Mouse (Mus musculus): ENCODE data around the gene 1700069L16Rik. TPM values are rescaled to one million over a fixed set of nuclear protein-coding genes. Genes with fewer than 3 reads are reported as not detected.

1700069L16Rik gene
- polyA plus RNA-seq, 1 experiment from 2014 or later: not detected

- 63% methylated on average over 7 of the region's 7 CpGs for WGBS
- H3K27ac ChIP-seq: no peak overlapping the region
Observed at GRCm38 (mm10) chr5:113730641-113731121, 6.1 kb upstream of the 1700069L16Rik start.

GRCm38 (mm10) chr5:113728691-113729090 is 4.1 kb upstream of the 1700069L16Rik start:
- Histone ChIP-seq H3K9ac (no peak overlapping the region), H3K27me3 (no peaks in the 10 kb centered on the region), H3K36me3 (ENCODE audit: poor library complexity, severe bottlenecking) (no peaks in the 10 kb centered on the region), H3K4me3 (no peak overlapping the region), H3K27ac (no peak overlapping the region), H3K9me3 (replicated peaks) (no peaks in the 10 kb centered on the region), H3K4me2 (no peak overlapping the region), H3K4me1 (peaks cover 9% of the 10 kb centered on the region)
- 87% methylated on average over 7 of the region's 7 CpGs for WGBS
- ATAC-seq: no peak

More at GRCm38 (mm10) chr5:113730641-113731121, 6.1 kb upstream of the 1700069L16Rik start:
- no peak for ATAC-seq
- Histone ChIP-seq H3K4me2 (no peak overlapping the region), H3K4me3 (no peak overlapping the region), H3K9ac (no peak overlapping the region), H3K4me1 (peaks cover 14% of the 10 kb centered on the region), H3K36me3 (ENCODE audit: poor library complexity, severe bottlenecking) (no peaks in the 10 kb centered on the region), H3K27me3 (no peaks in the 10 kb centered on the region), H3K9me3 (replicated peaks) (no peaks in the 10 kb centered on the region)

GRCm38 (mm10) chr5:113728011-113728410 is 3.4 kb upstream of the 1700069L16Rik start:
- 84% methylated on average over 7 of the region's 7 CpGs for WGBS
- H3K36me3 ChIP-seq (ENCODE audit: poor library complexity, severe bottlenecking): no peaks in the 10 kb centered on the region
- H3K27ac ChIP-seq: no peak overlapping the region
- no peaks in the 10 kb centered on the region for H3K27me3 ChIP-seq
- peaks cover 9% of the 10 kb centered on the region for H3K4me1 ChIP-seq
- no peak overlapping the region for H3K4me3 ChIP-seq
- no peak for ATAC-seq
- no peak overlapping the region for H3K9ac ChIP-seq
- H3K4me2 ChIP-seq: no peak overlapping the region
- no peaks in the 10 kb centered on the region for H3K9me3 ChIP-seq (replicated peaks)

- WGBS: 65% methylated on average over 12 of the region's 12 CpGs
Observed at GRCm38 (mm10) chr5:113727238-113727637, 2.7 kb upstream of the 1700069L16Rik start.

GRCm38 (mm10) chr5:113726618-113727017 is 2.0 kb upstream of the 1700069L16Rik start:
- Histone ChIP-seq H3K36me3 (ENCODE audit: poor library complexity, severe bottlenecking) (no peaks in the 10 kb centered on the region), H3K9me3 (replicated peaks) (no peaks in the 10 kb centered on the region), H3K9ac (no peak overlapping the region), H3K27me3 (no peaks in the 10 kb centered on the region), H3K4me3 (no peak overlapping the region), H3K4me1 (peaks cover 9% of the 10 kb centered on the region), H3K4me2 (no peak overlapping the region), H3K27ac (no peak overlapping the region)
- ATAC-seq: no peak
- 76% methylated on average over 6 of the region's 6 CpGs for WGBS

More at GRCm38 (mm10) chr5:113727238-113727637, 2.7 kb upstream of the 1700069L16Rik start:
- Histone ChIP-seq H3K4me3 (no peak overlapping the region), H3K27ac (no peak overlapping the region), H3K4me1 (peaks cover 9% of the 10 kb centered on the region), H3K9me3 (replicated peaks) (no peaks in the 10 kb centered on the region), H3K36me3 (ENCODE audit: poor library complexity, severe bottlenecking) (no peaks in the 10 kb centered on the region), H3K27me3 (no peaks in the 10 kb centered on the region), H3K4me2 (no peak overlapping the region), H3K9ac (no peak overlapping the region)
- no peak for ATAC-seq

GRCm38 (mm10) chr5:113725417-113725816 is 845 bp upstream of the 1700069L16Rik start:
- no peaks in the 10 kb centered on the region for H3K27me3 ChIP-seq
- H3K9me3 ChIP-seq (replicated peaks): no peaks in the 10 kb centered on the region
- H3K4me1 ChIP-seq: peaks cover 5% of the 10 kb centered on the region
- WGBS: 73% methylated on average over 12 of the region's 12 CpGs
- no peak overlapping the region for H3K4me2 ChIP-seq
- H3K4me3 ChIP-seq: no peak overlapping the region
- no peaks in the 10 kb centered on the region for H3K36me3 ChIP-seq (ENCODE audit: poor library complexity, severe bottlenecking)
- H3K27ac ChIP-seq: no peak overlapping the region
- no peak overlapping the region for H3K9ac ChIP-seq
- ATAC-seq: no peak

GRCm38 (mm10) chr5:113723567-113724237 is 870 bp downstream of the 1700069L16Rik start:
- no peaks in the 10 kb centered on the region for H3K27me3 ChIP-seq
- no peak overlapping the region for H3K4me3 ChIP-seq
- ATAC-seq: no peak
- H3K4me1 ChIP-seq: peaks cover 12% of the 10 kb centered on the region
- no peaks in the 10 kb centered on the region for H3K36me3 ChIP-seq (ENCODE audit: poor library complexity, severe bottlenecking)
- H3K9me3 ChIP-seq (replicated peaks): no peaks in the 10 kb centered on the region
- peak overlapping the region; percentile 16; the same call in 1 of the 2 replicates for H3K27ac ChIP-seq
- WGBS: 43% methylated on average over 8 of the region's 8 CpGs
- H3K4me2 ChIP-seq: no peak overlapping the region
- H3K9ac ChIP-seq: no peak overlapping the region

- 89% methylated on average over 10 of the region's 10 CpGs for WGBS
- Histone ChIP-seq H3K27me3 (no peaks in the 10 kb centered on the region), H3K4me1 (peaks cover 23% of the 10 kb centered on the region)
Observed at GRCm38 (mm10) chr5:113722224-113723013, 2.2 kb downstream of the 1700069L16Rik start.

GRCm38 (mm10) chr5:113719221-113719661 is 5.3 kb downstream of the 1700069L16Rik start:
- Histone ChIP-seq H3K4me3 (no peak overlapping the region), H3K4me1 (peaks cover 44% of the 10 kb centered on the region), H3K36me3 (ENCODE audit: poor library complexity, severe bottlenecking) (no peaks in the 10 kb centered on the region), H3K27ac (peak overlapping the region; percentile 94), H3K9me3 (replicated peaks) (no peaks in the 10 kb centered on the region), H3K27me3 (no peaks in the 10 kb centered on the region), H3K4me2 (no peak overlapping the region), H3K9ac (no peak overlapping the region)
- peak; percentile 52 for ATAC-seq
- 53% methylated on average over 8 of the region's 8 CpGs for WGBS

More at GRCm38 (mm10) chr5:113722224-113723013, 2.2 kb downstream of the 1700069L16Rik start:
- no peak for ATAC-seq
- Histone ChIP-seq H3K9me3 (replicated peaks) (no peaks in the 10 kb centered on the region), H3K4me2 (no peak overlapping the region), H3K27ac (no peak overlapping the region), H3K4me3 (no peak overlapping the region), H3K9ac (no peak overlapping the region), H3K36me3 (ENCODE audit: poor library complexity, severe bottlenecking) (no peaks in the 10 kb centered on the region)

- Histone ChIP-seq H3K4me2 (peak overlapping the region; percentile 42; the same call in 1 of the 2 replicates), H3K36me3 (ENCODE audit: poor library complexity, severe bottlenecking) (no peaks in the 10 kb centered on the region), H3K9ac (no peak overlapping the region), H3K27me3 (no peaks in the 10 kb centered on the region), H3K27ac (peak overlapping the region; percentile 94), H3K4me1 (peaks cover 44% of the 10 kb centered on the region), H3K4me3 (no peak overlapping the region), H3K9me3 (replicated peaks) (no peaks in the 10 kb centered on the region)
- WGBS: 9% methylated on average over 10 of the region's 12 CpGs
- peak; percentile 87 for ATAC-seq
Observed at GRCm38 (mm10) chr5:113716581-113717388, 7.8 kb downstream of the 1700069L16Rik start.

- no peaks in the 10 kb centered on the region for H3K9me3 ChIP-seq (replicated peaks)
- ATAC-seq: no peak
- 86% methylated on average over 2 of the region's 2 CpGs for WGBS
- no peak overlapping the region for H3K27ac ChIP-seq
- no peak overlapping the region for H3K9ac ChIP-seq
- no peak overlapping the region for H3K4me2 ChIP-seq
- 0 out of 2 replicates have a peak, but pooled peaks cover 5% of the 10 kb centered on the region for H3K27me3 ChIP-seq
- no peak overlapping the region for H3K4me3 ChIP-seq
- peaks cover 26% of the 10 kb centered on the region for H3K4me1 ChIP-seq
- H3K36me3 ChIP-seq (ENCODE audit: poor library complexity, severe bottlenecking): no peaks in the 10 kb centered on the region
Observed at GRCm38 (mm10) chr5:113712861-113713260, 11.7 kb downstream of the 1700069L16Rik start.

Data from forebrain, embryonic 13.5 days (tissue).